Mouse (Mus musculus) CD8-positive naive resting alpha-beta T cell, adult 2 months (primary cell): ENCODE measurements around the gene Tnfsfm13.
A peak's percentile ranks its signal among the peaks of the same experiment; 100 is the strongest.

Experiments used
- DNase-seq, 2 experiments: peaks; one replicate each; pipeline ENCODE4 v3.0.0; 2022; ENCODE audit warnings: low read depth in 2 of 2, low spot score in 2 of 2

The Tnfsfm13 gene

GRCm38 (mm10) chr11:69656617-69657461 lies 39.1 kb downstream of the Tnfsfm13 start:
- DNase-seq: peak in 1 of 2 experiments; percentile 65

GRCm38 (mm10) chr11:69656065-69656455 lies 39.8 kb downstream of the Tnfsfm13 start:
- no peak for DNase-seq

DNA sequence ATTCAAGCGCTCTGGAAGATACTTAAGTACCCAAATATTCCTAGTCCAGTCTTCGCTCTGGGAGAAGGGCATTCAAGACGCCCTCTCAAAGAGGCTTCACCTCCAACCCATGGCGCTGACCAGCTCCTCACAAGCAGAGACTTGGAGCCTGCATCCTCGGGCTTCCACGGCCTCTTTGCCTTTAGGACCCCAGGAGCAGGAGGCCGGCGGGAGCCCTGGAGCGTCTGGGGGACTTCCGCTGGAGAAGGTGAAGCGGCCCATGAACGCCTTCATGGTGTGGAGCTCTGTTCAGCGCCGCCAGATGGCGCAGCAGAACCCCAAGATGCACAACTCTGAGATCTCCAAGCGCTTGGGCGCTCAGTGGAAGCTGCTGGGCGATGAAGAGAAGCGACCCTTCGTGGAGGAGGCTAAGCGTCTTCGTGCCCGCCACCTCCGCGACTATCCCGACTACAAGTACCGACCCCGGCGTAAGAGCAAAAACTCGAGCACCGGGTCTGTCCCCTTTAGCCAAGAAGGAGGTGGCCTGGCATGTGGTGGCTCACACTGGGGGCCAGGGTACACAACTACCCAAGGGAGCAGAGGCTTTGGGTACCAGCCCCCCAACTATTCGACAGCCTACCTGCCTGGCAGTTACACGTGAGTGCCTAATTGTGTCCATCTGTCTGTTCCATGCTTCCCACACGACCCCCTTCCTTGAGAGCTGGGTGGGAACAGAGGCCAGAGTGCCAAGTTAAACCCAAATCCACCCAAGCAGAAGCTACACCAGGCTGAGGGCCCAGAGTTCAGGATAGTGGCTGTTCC lies 40.4 kb downstream of the Tnfsfm13 start, which contains the start of gene Sox15:
TSS of gene Sox15 (plus strand) at position 51 of the 801 bp plus-strand sequence.
- DNase-seq: no peak

DNA sequence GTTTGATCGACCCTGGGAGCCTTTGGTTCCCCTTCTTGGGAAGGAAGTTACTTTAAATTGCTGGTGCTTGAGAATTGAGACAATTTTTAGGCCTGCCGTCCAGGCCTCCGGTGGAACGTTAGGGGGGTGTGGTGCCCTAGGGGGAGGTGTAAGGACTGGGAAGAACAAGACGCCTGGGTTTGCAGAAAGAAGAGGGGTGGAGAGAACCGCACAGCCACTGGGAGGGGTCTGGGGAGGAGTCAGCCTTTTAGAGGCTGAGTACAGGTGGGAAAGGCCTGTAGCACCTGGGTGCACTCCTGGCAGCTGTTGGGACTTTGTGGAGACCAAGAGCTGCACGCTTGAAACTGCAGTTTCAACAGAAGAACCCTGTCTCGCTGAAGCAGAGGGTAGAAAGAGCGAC lies 41.1 kb downstream of the Tnfsfm13 start:
- no peak for DNase-seq

GRCm38 (mm10) chr11:69653399-69653798 lies 42.5 kb downstream of the Tnfsfm13 start:
- DNase-seq: no peak

GRCm38 (mm10) chr11:69645860-69646259 lies 50.0 kb downstream of the Tnfsfm13 start:
- no peak for DNase-seq

DNA sequence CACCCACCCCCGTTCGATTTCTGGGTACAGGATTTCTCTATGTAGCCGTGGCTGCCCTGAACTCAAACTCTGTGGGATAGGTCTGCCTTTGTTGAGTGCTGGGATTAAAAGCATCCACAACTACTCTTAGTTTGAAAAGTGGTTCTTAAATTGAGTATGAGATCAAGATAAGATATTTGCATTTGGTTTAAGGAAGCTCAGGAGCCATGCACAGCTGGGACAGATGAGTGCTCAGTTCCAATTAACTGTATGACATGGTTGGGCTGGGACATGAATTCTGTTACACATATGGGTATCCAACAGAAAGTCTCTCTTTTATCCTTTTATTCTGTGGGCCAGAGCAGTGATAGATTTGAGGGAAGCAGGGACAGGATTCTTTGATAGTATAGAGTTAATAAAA lies 60.4 kb downstream of the Tnfsfm13 start:
- DNase-seq: no peak

- DNase-seq: no peak
Observed at GRCm38 (mm10) chr11:69633128-69633866, 62.6 kb downstream of the Tnfsfm13 start.
